Mouse (Mus musculus) frontal cortex, postnatal 25 days (tissue): ENCODE measurements around the gene Furin.
A peak's percentile ranks its signal among the peaks of the same experiment; 100 is the strongest.

Experiments
- DNase-seq, 2 experiments: peaks; one replicate each; pipeline ENCODE4 v3.0.0; 2022; ENCODE audit warnings: low spot score in 2 of 2

The Furin gene

DNA sequence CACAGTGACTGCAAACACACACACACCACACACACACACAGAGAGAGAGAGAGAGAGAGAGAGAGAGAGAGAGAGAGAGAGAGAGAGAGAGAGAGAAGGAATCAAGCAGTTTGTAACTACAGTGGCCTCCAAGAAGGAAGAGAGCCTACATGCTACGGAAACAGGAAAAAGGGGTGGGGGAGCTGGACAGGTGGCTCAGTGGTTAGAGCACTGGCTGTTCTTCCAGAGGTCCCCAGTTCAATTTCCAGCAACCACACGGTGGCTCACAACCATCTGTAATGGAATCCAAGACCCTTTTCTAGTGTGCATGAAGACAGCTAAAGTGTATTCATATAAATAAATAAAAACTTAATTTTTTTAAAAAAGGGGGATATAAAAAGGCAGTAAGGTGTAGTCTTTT is 32.6 kb downstream of the Furin start:
- no peak for DNase-seq

DNA sequence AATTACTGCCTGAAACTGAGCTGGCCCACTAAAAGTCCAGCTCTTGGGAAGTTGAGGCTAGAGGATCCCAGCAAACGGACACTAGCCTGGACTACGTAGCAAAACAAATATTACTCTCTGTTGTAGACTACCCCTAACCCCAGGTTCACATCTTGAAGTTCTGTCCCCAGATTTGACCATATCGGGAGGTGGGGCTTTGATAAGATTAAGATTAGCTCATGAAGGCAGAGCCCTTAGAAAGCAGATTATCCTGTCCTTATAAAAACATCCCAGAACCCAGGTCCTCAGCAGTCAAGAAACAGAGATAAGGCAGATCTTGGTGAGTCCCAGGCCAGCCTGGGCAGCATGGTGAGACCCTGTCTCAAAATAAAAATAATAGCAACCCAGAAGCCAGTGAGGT is 33.1 kb downstream of the Furin start:
- no peak for DNase-seq

DNA sequence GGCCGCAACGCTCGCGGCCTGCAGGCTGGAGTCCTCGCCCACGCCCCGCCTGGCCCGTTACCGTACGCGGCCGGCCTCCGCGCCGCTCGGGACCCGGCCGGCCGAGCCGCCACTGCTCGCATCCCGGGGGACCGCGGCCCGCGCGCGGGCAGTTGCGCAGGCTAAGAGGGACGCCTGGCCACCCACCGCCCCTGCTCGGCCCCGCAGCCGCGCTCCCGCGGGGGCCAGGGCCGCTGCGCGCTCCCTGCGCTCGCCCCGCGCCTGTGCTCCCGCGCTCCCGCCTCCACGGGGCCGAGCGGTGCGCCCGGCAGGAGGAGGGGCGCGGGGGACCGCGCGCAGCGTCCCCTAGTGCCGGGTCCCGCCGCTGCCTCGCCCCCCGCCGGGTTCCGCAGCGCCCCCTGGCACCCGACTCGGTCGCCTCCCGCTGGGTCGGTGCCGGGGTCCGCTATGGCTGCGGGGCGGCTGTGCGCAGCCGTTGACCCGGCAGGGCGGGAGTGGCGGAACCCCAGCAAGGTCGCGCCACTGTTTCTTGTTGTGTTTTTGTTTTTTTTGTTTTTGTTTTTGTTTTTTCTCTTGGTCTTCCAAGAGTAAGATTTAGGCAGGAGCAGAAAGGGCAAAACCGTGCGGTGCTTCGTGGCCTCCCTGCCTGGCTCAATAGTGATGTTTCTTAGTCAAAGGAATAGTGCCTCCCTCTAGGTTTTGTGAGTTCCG is 34.0 kb downstream of the Furin start, which contains the start of gene Man2a2:
Gene Man2a2 (minus strand): TSS at position 335 of the 711 bp plus-strand sequence.
- peak; percentile 46 to 65 for DNase-seq

DNA sequence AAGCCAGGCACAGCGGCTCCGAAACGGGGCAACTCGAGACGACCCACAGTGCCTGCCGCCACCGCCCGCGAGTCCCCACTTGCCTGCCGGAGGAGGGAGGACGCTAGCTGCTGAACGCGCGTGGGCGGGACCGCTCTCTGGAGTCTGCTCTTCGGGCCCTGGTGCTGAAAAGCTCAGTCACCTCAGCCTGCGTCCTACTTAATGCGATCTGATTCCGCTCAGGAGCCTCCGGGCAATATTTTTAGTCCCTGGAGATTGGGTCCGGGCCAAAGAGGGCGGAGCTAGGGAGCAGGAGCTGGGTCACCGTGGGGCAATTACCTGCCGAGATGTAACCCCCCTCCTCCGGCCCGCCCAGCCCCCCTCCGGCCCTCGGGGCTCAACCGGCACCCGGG is 34.6 kb downstream of the Furin start:
- peak; percentile 68 to 70 for DNase-seq

DNA sequence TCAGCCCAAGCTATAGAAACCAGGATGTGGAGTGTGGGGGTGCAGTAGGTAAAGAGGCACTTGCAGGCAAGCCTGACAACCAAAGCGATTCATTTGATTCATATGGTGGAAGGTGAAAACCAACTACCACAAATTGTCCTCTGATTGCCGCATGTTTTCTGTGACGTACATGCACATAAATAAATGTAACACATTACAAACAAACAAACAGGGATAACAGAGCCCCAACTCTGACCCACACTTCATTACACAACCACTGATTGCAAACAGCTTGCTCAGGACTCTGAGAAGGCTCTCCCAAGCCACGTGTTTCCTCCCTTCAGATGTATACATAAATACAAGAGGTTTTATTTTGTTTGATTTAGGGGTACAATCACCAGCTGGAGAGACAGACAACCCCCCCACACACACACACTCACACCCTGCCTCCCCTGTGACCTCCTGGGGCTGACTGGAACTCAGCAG is 35.2 kb downstream of the Furin start:
- no peak for DNase-seq

DNA sequence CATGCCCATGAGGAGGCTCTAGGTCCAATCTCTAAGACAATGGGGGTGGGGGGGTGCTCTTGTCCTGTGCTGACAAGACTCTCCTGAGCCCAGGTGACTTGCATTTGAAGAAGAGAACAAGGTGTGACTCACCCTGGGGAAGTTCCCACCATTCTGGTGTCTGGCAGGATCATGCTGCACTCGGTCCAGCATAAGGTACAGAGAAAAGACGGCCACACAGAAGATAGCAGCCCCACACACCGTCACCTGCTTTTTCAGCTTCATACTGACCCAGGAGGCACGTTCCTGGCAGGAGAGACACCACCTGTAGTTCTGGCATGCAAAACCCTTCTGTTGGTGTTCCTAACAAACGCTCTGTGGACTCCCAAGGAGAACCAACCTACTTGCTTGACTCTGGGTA is 35.8 kb downstream of the Furin start:
- no peak for DNase-seq

DNA sequence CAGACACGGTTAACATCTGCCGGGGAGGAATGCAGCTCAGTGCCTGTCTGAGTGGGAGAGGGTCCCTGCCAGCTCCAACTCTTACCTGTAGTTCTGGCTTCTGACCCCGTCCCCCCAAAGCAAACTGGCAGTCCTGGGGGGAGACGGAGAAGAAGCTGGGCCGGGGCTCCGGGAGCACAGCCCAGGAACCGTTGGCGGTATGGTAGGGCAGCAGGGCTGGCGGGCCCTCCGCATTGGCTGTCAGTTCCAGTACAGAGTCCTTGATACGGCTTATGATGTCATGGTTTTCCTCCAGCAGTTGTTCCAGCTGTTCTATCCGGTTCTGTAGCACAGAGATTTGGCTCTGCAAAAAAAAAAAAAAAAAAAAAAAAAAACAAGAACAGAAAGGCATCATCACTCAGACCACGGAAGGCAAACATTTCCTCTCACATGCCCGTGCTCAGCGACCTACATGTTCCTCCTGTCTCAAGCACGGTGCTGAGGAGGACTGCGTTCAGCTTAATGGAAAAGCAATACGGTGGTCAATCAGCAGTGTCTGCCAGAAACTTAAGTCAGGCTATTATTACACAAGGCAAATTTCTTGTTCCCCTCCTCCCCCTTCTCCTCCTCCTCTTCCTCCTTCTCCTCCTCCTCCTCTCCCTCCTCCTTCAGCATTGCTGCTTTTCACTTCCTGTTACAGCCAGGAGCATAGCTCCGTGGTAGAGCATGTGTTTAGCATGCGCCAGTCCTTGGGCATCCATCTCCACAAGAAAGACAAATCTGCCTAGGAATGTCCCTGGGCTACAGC is 36.4 kb downstream of the Furin start:
- DNase-seq, result no peak

DNA sequence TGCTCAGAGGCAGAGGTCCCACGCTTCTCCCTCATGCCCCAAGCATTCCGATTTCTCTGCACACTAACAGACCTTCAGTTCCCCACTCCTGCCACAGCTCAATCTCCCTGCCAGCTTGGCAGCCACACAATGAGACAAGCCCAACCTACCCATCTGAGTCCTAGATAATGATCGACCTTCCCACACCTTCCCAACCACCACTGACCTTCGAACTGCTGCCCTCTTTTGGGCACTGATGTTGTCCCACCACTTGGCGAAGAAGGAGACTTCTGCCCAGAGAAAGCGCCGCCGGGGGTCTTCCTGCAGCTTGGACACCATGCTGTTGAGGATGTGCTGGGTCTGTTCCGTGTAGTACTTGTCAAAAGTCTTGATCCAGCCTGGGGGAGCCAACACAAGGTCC is 37.2 kb downstream of the Furin start:
- no peak for DNase-seq

DNA sequence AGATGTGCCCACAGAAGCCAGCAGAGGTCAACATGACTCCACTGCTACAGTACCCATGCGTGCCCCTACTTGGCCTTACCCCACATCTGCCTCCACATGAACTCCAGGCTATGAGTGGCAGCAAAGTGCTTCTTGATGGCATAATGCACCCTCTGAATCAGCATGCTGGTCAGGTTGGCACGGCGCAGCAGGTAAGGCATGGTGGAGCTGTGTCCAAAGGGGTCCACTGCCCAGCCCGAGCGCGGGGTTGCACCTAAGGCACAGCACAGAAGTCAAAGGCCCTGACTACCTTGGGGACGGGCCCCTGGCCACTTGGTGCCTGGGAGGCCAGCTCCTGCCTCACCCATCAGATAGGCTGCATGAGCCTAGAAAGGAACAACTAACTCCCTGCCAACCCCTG is 38.0 kb downstream of the Furin start:
- DNase-seq, result no peak

DNA sequence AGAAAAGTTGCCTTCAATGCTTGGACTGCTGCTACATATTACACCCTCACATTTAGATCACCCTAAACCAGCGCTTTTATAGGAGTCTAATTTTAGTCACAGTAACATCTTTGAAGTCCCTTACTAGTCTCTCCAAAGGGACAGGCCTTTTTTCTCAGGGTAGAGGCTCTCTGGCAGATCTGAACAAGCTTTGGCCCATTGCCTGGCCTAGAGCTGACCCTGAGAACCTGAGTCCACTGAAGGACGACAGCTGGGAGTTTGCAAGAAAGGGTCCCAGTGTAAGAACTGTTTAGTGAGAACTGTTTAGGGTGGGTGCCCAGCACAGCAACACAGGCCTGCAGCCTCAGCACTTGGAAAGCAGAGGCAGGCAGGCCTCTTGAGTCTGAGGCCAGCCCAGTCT is 39.5 kb downstream of the Furin start:
- no peak for DNase-seq

DNA sequence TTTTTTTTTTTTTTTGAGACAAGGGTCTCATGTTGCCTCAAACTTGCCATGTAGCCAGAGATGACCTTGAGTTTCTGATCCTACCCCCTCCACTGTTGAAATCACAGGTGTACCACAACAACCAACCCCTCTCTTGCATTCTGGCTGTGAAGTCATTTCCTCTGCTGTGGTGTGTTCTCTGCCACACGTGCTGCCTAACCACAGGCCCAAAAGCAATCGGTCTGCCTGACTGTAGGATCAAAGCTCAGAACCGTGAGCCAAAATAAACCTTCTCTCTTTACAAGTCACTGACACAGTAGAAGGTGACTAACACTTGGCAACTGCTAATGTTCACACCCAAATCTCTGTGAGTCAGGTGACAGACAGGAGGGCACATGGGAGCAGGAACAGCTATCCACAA is 44.8 kb downstream of the Furin start:
- no peak for DNase-seq

DNA sequence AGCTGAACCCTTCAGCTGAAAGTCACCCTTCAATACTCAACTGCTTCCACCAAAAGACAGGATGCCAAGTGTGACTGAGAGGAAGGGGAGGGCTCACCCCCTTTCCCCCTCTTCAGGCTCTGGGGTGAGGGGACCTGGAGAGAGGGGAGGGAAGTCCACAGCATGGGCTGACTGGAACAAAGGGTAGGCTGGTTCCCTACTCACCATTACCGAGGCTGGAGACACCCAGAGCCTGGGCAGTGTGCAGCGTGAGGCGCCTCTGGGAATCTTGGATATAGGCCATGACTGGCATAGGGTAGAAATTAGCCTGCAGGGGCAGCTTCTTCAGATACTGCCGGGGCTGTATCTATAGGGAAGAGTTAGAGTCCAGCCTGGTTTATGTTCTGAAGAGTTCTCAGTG is 47.2 kb downstream of the Furin start:
- no peak for DNase-seq

DNA sequence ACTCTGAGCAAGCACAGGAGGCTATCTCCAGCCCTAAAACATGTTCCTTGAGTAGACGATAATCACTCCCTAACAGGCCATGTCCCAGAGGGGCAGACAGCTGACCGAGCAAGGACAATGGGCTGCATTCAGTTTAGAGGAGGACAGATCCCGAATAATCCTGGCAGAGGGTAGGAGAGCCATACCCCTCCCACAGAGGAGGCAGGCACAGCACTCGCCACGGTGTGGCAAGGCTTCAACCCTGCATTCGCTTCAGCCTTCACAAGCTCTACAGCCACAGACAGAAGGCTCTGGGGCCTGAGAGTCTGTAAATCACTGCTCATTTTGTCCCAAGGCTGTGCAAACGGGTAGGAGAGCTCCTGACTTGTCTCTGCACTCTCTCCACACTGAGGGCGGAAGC is 48.1 kb downstream of the Furin start:
- DNase-seq, result no peak

DNA sequence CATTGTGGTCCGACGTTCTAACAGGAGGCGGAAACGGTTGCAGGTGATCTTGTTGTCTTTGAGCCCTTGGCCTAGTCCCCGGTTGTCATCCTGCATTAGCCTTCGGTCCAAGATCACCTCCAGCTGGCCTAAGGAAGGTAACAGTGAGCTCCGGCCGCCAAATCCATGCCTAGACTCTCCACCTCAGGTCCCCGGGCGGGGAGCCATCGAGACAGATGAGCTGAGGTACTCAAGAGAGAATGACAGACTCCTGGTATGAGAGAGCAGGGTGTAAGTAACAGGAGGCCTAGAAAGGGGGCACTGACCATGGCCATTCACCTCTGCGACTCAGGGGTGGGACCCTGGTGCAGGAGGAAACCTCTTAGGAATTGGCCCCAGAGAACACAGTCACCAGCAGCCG is 48.9 kb downstream of the Furin start:
- DNase-seq, result no peak

DNA sequence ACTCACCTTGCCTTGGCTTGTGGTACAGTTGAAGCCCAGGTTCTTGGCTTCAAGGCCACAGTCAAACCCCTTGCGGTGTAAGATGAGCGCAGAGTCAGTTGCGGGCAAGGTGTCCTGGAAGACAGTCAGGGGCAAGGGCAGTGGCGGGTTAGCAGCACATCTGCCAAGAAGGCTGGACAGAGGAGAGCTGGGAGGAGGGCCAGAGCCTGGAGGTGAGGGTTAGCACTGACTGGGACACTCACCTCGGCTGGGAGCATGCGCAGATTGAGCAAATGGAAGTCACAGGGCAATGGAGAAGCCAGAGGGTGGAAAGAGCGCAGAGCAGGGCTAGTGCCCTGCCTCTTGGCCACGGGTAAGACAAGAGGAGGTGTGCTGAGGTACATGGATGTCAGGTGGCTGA is 52.3 kb downstream of the Furin start:
- DNase-seq, result no peak

DNA sequence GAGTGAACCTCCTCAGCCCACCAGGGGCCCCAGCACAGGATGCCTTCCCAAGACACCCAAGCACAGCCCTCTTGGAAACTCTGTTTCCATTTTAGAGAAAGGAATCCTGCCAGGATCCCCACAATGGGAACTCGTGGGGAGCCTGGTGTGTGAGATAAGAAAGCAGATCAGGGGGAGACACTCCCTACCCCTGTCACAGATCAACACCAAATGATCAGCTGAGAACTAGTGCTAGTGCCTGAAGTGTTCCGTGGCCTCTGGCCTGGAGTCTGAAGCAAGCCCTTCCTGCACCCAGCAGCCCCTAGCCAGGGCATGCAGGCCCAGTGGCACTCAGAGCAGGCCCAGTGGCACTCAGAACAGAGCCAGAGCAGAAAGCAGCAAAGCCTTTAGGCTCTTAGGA is 54.4 kb downstream of the Furin start:
- DNase-seq, result no peak

DNA sequence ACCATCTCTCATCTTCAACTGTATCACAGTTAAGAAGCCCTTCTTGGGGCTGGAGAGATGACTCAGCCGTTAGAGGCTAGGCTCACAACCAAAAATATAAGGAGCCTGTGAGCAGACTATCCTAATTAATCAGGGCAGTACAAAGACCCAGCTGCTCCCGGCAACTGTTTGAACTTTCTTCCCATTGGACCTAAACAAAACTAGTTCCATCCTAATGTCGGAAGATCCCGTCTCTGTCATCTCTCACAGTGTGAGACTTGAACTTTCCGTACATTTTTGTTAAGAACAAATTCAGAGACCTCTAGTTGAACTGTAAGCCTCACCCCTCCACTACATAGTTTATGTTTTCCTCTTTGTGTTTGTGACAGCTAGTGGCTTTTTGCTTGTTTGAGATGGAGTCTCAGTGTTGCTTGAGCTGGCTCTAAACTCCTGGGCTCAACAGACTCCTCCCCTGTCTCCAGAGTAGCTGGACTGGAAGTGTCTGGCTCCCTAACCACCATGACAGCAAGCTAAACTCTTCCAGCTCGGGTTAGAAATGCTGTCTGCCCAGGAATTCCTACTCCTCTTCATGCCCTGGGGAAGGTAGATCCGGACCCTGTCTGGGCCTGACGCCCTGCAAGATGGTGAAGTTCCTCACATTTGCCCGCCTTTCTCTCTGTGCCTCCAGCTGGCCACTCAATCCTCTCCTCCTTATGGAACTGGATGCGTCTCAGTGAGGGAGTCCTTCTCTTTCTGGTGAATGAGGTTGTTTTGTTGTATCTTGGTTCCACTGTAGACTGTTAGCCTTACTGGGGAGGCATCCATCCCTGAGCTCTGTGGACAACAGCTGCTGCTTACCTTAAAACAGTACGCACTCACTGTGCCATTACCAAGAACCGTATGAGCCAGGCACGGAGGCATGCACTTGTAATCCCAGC is 57.3 kb downstream of the Furin start:
- no peak for DNase-seq

DNA sequence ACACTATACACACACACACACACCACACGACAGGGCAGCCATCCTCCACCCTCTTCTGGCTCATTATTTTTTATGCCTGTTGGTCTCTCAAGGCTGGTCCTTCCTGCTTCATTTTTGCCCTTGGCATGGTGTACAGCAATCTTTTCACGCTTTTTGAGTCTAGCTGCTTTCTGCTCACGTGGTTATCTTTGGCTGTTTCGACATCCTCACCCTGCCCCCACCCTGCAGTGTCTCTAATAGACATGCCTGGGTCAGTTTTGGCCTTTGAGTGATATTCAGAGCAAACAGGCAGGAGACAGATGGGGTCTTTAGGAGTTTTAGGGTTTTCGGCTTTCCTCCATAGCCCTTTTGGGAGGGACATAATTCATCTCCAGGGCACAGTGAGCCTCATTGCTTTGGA is 58.4 kb downstream of the Furin start:
- no peak for DNase-seq

DNA sequence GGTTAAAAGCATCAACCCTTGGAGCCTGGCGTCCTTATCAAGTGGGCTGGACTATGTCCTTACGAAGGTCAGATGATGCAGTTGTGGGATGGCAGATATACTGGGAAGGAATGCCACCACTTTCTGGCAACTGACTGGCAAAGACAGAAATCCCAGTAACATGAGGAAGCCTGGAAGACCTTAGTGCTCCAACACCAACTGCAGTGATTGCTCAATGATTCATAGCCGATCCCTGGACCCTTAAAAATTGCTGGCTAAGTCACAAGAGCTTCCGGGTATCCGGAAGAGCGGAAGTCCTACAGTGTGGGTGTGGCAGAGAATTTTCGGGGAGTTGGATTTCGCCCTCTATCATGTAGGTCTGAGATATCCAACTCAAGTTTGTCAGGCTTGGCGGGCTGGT is 59.1 kb downstream of the Furin start:
- DNase-seq, result no peak

DNA sequence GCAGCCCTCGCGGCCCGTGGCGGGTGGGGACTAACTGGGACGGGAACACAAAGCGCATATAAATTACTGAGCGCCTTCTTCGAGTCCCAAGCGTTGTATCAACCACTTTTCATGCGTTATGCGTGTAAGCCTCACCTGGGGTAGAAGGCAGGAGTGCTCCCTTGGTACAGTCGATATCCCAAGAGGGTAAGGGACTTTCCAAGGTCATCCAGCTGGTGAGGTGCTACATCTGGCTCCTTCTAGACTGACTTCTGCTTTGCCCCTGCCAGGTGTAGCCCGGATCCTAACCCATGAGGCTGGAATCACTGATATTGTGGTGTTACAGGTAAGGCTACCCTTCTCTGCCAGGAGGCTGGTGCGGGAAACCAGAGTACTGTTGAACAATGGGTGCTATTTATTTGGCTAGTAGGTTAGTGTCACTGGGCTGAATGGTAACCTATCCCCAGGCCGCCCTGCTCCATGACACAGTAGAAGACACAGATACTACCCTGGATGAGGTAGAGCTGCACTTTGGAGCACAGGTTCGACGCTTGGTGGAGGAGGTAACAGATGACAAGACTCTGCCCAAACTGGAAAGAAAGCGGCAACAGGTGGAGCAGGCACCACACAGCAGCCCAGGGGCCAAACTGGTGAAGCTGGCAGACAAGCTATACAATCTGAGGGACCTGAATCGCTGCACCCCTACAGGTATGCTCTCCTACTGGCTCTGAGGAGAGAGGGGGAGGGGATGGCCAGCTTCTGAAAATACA is 61.8 kb downstream of the Furin start:
- no peak for DNase-seq

DNA sequence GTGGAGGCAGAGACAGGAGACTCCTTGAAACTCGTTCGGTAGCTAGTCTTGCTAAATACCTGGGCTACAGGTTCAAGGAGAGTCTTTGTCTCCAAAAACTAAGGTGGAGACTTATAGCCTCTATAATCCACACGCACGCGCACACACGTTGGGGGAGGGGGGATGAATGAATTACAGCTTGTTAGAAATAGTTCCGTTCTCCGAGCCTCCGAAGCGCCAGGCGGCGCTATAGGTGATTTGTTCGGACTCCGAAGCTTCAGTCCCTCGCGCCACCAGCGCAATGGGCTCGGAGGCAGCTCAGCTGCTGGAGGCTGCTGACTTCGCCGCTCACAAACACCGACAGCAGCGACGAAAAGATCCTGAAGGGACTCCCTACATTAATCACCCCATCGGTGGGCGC is 62.4 kb downstream of the Furin start, which contains the start of gene Hddc3:
Gene Hddc3 (plus strand): TSS at position 247 of the 400 bp plus-strand sequence.
- DNase-seq, result peak; percentile 96 to 98
